Mouse (Mus musculus): Measurements from ENCODE around the gene Prkca. TPM values are rescaled to one million over a fixed set of nuclear protein-coding genes. Genes with fewer than 3 reads are reported as not detected.

The Prkca gene
- polyA plus RNA-seq, 1 experiment: 18.1 TPM

DNA sequence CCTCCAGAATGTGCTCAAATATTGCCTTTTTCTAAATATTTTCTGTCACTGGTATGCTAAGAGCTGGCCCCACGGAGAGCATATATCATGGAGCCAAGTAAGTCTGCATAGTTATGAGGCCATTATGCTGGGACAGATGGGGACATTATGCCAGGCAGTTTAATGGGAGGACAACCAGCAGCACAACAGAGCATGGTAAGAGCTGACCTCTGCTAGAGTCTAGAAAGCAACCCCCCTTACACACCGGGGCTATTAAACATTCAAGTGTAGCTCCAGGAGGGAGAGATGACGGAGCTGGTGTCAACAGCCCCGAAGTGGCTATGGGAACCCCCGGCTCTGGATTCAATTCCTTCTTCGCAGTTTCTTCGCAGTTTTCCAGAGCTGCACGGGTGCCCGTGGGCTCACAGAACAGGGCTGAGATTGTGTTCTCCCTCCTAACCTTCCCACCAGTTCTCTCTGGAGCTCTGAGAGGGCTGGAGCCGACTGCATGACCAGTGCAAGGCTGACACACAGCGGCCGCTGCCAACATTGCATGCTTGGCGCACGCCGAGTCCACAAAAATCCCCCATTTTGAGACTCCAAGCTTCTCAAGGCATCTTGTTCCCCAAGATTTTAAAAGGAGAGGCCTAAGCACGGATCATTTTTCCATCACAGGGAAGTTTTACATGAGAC lies 361.4 kb downstream of the Prkca start:
- H3K4me3 ChIP-seq (ENCODE audit: insufficient read depth, poor library complexity, severe bottlenecking): no peak overlapping the region
- TF ChIP-seq CEBPB (IDR thresholded peaks at IDR 0.05; ENCODE audit: low read depth): no peak
- no peak for TF ChIP-seq MAX (IDR thresholded peaks at IDR 0.05)
- TF ChIP-seq USF1 (IDR thresholded peaks at IDR 0.05; ENCODE audit: low read depth): no peak
- TF ChIP-seq MYOG (IDR thresholded peaks at IDR 0.05; ENCODE audit: control insufficient read depth, extremely low read depth, insufficient read length): no peak
- no peak for TF ChIP-seq CTCF (IDR thresholded peaks at IDR 0.05; ENCODE audit: control insufficient read depth, insufficient read depth, insufficient read length)
- TF ChIP-seq FOSL1 (IDR thresholded peaks at IDR 0.05; ENCODE audit: insufficient read depth, low read length, poor library complexity, severe bottlenecking): no peak
- no peak for TF ChIP-seq MYOD1 (IDR thresholded peaks at IDR 0.05; ENCODE audit: control insufficient read depth, insufficient read length, low read depth)

DNA sequence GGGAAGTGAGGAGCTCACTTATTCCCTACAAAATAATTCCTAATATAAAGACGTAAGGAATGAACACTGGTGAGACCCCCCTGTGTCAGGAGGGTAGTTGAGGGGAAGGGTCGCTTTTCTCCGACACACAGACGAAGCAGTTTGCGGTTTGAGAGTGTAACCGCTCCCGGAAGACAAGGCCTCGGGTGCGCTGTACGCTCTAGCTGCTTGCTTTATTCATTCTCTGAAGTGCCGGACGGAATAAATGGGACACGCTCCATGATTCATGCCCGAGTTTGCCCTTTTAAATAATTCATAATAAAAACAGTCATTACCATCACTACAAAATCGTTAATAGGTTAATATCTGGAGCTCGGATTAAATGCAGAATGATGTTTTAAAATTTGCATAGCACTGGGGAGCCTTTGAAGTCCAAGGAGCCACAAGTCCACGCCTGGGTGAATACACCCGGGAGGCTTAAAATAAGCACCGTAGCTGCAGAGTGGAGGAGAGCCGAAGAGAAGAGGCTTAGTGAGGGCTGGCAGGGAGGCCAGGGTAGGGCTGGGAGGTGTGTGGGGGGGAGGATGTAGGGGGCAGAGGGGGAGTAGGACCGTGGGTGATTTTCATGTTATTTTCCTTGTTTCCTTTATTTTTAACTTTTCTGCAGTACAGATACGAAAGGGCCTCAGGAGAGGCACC lies 364.1 kb downstream of the Prkca start:
- Histone ChIP-seq H3K79me3 (ENCODE audit: low read depth) (no peaks in the 10 kb centered on the region), H3ac (ENCODE audit: control insufficient read depth, insufficient read length, low read depth) (no peak overlapping the region), H3K4me3 (ENCODE audit: insufficient read depth, poor library complexity, severe bottlenecking) (no peak overlapping the region), H3K79me2 (ENCODE audit: control insufficient read depth, insufficient read depth) (no peaks in the 10 kb centered on the region), H3K27me3 (ENCODE audit: control insufficient read depth, insufficient read depth, insufficient read length) (no peaks in the 10 kb centered on the region), H3K36me3 (ENCODE audit: control insufficient read depth, insufficient read depth) (peaks cover 45% of the 10 kb centered on the region)
- no peak for TF ChIP-seq CEBPB (IDR thresholded peaks at IDR 0.05; ENCODE audit: low read depth)
- TF ChIP-seq MAX (IDR thresholded peaks at IDR 0.05): no peak
- no peak for TF ChIP-seq FOSL1 (IDR thresholded peaks at IDR 0.05; ENCODE audit: insufficient read depth, low read length, poor library complexity, severe bottlenecking)
- no peak for TF ChIP-seq USF1 (IDR thresholded peaks at IDR 0.05; ENCODE audit: low read depth)
- no peak for TF ChIP-seq CTCF (IDR thresholded peaks at IDR 0.05; ENCODE audit: control insufficient read depth, insufficient read depth, insufficient read length)
- TF ChIP-seq MYOD1 (IDR thresholded peaks at IDR 0.05; ENCODE audit: control insufficient read depth, insufficient read length, low read depth): no peak
- no peak for TF ChIP-seq MYOG (IDR thresholded peaks at IDR 0.05; ENCODE audit: control insufficient read depth, extremely low read depth, insufficient read length)

More for the DNA sequence above, 361.4 kb downstream of the Prkca start:
- Histone ChIP-seq H3K36me3 (ENCODE audit: control insufficient read depth, insufficient read depth) (peaks cover 38% of the 10 kb centered on the region), H3ac (ENCODE audit: control insufficient read depth, insufficient read length, low read depth) (no peak overlapping the region), H3K27me3 (ENCODE audit: control insufficient read depth, insufficient read depth, insufficient read length) (no peaks in the 10 kb centered on the region), H3K79me2 (ENCODE audit: control insufficient read depth, insufficient read depth) (no peaks in the 10 kb centered on the region), H3K79me3 (ENCODE audit: low read depth) (no peaks in the 10 kb centered on the region)

DNA sequence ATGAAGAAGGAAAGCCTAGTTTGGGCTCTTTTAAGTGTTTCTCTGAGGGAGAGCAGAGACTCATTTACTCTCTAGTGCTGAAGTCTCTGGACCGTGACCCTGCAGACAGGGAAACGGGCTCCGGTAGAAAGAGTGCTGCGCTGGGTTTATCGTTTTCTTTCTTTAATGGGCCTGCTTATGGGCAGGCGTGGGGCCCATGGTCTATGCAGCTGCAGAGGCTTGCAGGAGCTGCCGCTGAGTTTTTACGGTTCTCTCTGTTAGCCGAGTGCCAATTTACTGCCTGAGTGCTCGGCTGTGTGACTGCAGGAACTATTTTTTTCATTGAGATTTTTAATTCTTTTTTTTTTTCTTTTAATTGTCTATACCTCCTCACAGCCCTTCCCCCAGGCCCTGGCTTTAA lies 373.8 kb downstream of the Prkca start:
- peaks cover 19% of the 10 kb centered on the region for H3K36me3 ChIP-seq (ENCODE audit: control insufficient read depth, insufficient read depth)
- TF ChIP-seq MAX (IDR thresholded peaks at IDR 0.05) (no peak), MYOG (IDR thresholded peaks at IDR 0.05; ENCODE audit: control insufficient read depth, extremely low read depth, insufficient read length) (no peak), MYOD1 (IDR thresholded peaks at IDR 0.05; ENCODE audit: control insufficient read depth, insufficient read length, low read depth) (no peak)
- no peak overlapping the region for H3K4me3 ChIP-seq (ENCODE audit: insufficient read depth, poor library complexity, severe bottlenecking)
- H3K79me3 ChIP-seq (ENCODE audit: low read depth): no peaks in the 10 kb centered on the region
- H3ac ChIP-seq (ENCODE audit: control insufficient read depth, insufficient read length, low read depth): no peak overlapping the region
- no peaks in the 10 kb centered on the region for H3K79me2 ChIP-seq (ENCODE audit: control insufficient read depth, insufficient read depth)
- H3K27me3 ChIP-seq (ENCODE audit: control insufficient read depth, insufficient read depth, insufficient read length): no peaks in the 10 kb centered on the region

DNA sequence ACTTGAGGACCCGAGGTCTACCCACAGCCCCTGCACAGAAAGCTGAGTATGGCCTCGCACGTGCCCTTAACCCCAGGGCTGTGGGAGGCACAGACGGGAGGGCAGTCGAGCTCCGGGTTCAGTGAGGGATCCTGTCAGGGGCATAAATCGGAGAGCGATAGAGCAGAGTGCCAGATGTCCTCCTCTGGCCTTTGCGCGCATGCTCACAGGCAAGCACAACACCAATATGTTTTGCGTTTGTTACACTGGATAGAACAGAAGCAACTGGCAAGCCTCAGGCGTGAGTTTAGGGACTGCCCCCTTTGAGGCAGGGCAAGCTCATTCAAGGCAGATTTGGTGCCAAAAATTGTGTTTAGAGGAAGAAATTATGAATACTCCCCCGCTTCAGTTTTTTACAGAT lies 375.6 kb downstream of the Prkca start:
- Histone ChIP-seq H3K79me3 (ENCODE audit: low read depth) (no peaks in the 10 kb centered on the region), H3K27me3 (ENCODE audit: control insufficient read depth, insufficient read depth, insufficient read length) (no peaks in the 10 kb centered on the region), H3K79me2 (ENCODE audit: control insufficient read depth, insufficient read depth) (no peaks in the 10 kb centered on the region), H3K4me3 (ENCODE audit: insufficient read depth, poor library complexity, severe bottlenecking) (no peak overlapping the region), H3K36me3 (ENCODE audit: control insufficient read depth, insufficient read depth) (peaks cover 19% of the 10 kb centered on the region), H3ac (ENCODE audit: control insufficient read depth, insufficient read length, low read depth) (no peak overlapping the region)
- TF ChIP-seq MYOG (IDR thresholded peaks at IDR 0.05; ENCODE audit: control insufficient read depth, extremely low read depth, insufficient read length): no peak
- no peak for TF ChIP-seq USF1 (IDR thresholded peaks at IDR 0.05; ENCODE audit: low read depth)
- TF ChIP-seq MYOD1 (IDR thresholded peaks at IDR 0.05; ENCODE audit: control insufficient read depth, insufficient read length, low read depth): no peak
- TF ChIP-seq CEBPB (IDR thresholded peaks at IDR 0.05; ENCODE audit: low read depth): no peak
- no peak for TF ChIP-seq MAX (IDR thresholded peaks at IDR 0.05)
- TF ChIP-seq FOSL1 (IDR thresholded peaks at IDR 0.05; ENCODE audit: insufficient read depth, low read length, poor library complexity, severe bottlenecking): no peak
- no peak for TF ChIP-seq CTCF (IDR thresholded peaks at IDR 0.05; ENCODE audit: control insufficient read depth, insufficient read depth, insufficient read length)

DNA sequence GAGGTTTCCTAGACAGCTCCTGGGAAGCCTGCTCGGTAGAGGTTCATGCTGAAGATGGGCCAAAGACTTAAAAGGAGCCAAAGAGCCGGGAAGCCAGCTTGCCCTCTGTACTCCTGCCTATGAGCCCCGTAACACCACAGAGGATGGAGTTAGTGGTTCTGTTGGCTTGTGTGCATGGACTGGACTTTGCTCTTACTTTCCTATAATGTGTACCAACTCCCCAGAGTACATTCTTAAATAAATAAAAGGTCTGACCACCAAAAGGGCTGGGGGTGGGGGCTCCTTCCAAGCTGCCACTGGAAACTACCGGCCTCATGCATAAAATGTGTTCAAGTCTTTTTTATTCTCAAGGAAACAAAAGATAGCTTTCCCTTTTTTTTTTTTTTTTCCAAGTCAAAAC lies 377.5 kb downstream of the Prkca start:
- Histone ChIP-seq H3K4me3 (ENCODE audit: insufficient read depth, poor library complexity, severe bottlenecking) (no peak overlapping the region), H3K36me3 (ENCODE audit: control insufficient read depth, insufficient read depth) (peaks cover 11% of the 10 kb centered on the region), H3K79me3 (ENCODE audit: low read depth) (no peaks in the 10 kb centered on the region), H3K79me2 (ENCODE audit: control insufficient read depth, insufficient read depth) (no peaks in the 10 kb centered on the region), H3K27me3 (ENCODE audit: control insufficient read depth, insufficient read depth, insufficient read length) (no peaks in the 10 kb centered on the region), H3ac (ENCODE audit: control insufficient read depth, insufficient read length, low read depth) (no peak overlapping the region)
- TF ChIP-seq CTCF (IDR thresholded peaks at IDR 0.05; ENCODE audit: control insufficient read depth, insufficient read depth, insufficient read length) (no peak), MYOD1 (IDR thresholded peaks at IDR 0.05; ENCODE audit: control insufficient read depth, insufficient read length, low read depth) (no peak), FOSL1 (IDR thresholded peaks at IDR 0.05; ENCODE audit: insufficient read depth, low read length, poor library complexity, severe bottlenecking) (no peak), MAX (IDR thresholded peaks at IDR 0.05) (no peak), USF1 (IDR thresholded peaks at IDR 0.05; ENCODE audit: low read depth) (no peak), MYOG (IDR thresholded peaks at IDR 0.05; ENCODE audit: control insufficient read depth, extremely low read depth, insufficient read length) (no peak), CEBPB (IDR thresholded peaks at IDR 0.05; ENCODE audit: low read depth) (no peak)
